Mouse (Mus musculus): ENCODE measurements around the gene Casp3. TPM values are rescaled to one million over a fixed set of nuclear protein-coding genes. Genes with fewer than 3 reads are reported as not detected.
A peak's percentile ranks its signal among the peaks of the same experiment; 100 is the strongest.

Gene Casp3
- polyA plus RNA-seq, 1 experiment, result not detected

GRCm38 (mm10) chr8:46686664-46687336 lies 69.7 kb downstream of the Casp3 start:
- WGBS, result under 1% methylated on average over 19 of the region's 19 CpGs
- no peaks in the 10 kb centered on the region for H3K4me1 ChIP-seq (ENCODE audit: control insufficient read depth, insufficient read depth, low read length)
- peak overlapping the region; percentile 61 for H3K4me3 ChIP-seq (ENCODE audit: insufficient read depth, low read depth, low read length)
- TF ChIP-seq CTCF (IDR thresholded peaks at IDR 0.05; ENCODE audit: insufficient read depth, low read depth, low read length), result no peak
- no peak for TF ChIP-seq POLR2A (IDR thresholded peaks at IDR 0.05; ENCODE audit: insufficient read depth, low read depth, low read length)
- H3K27ac ChIP-seq (ENCODE audit: insufficient read depth, low read depth, low read length), result peak overlapping the region; percentile 97

Other genes with a start within 250 kb of the Casp3 start
- not detected in 2 replicates for gene Acsl1, start 146.3 kb upstream of the Casp3 start, polyA plus RNA-seq (2012; ENCODE audit: insufficient read depth, insufficient read length, low replicate concordance, missing spikeins)
- not detected in 2 replicates for gene Cenpu, start 65.3 kb upstream of the Casp3 start, polyA plus RNA-seq (2012; ENCODE audit: insufficient read depth, insufficient read length, low replicate concordance, missing spikeins)
- not detected in 2 replicates for gene Primpol, start 79 bp upstream of the Casp3 start, polyA plus RNA-seq (2012; ENCODE audit: insufficient read depth, insufficient read length, low replicate concordance, missing spikeins)
- gene Irf2, start 122.4 kb downstream of the Casp3 start, polyA plus RNA-seq (2012; ENCODE audit: insufficient read depth, insufficient read length, low replicate concordance, missing spikeins), result not detected in 2 replicates

Measured in olfactory bulb, adult 2 months (tissue).